Mouse (Mus musculus) NIH3T3 (cell line): ENCODE measurements around the gene Trio.
"Not testable (repeated sequence)": the region's sequence is repeated elsewhere in the genome, so short reads cannot be mapped to it uniquely, and the experiment has no call there.

Experiments used
- DNase-seq: peaks from one replicate; pipeline ENCODE4 v3.0.0-alpha.2; 2012; ENCODE audit warnings: low read depth

Trio gene

GRCm38 (mm10) chr15:27840125-27840524, 185.5 kb downstream of the Trio start:
- no peak for DNase-seq

GRCm38 (mm10) chr15:27831646-27832045, 194.0 kb downstream of the Trio start:
- DNase-seq = no peak

- not testable (repeated sequence) for DNase-seq
Measured at GRCm38 (mm10) chr15:27827871-27828270, 197.8 kb downstream of the Trio start.

GRCm38 (mm10) chr15:27826886-27827285, 198.8 kb downstream of the Trio start:
- no peak for DNase-seq

- no peak for DNase-seq
Measured at GRCm38 (mm10) chr15:27826048-27826637, 199.5 kb downstream of the Trio start.

- no peak for DNase-seq
Measured at GRCm38 (mm10) chr15:27825390-27825789, 200.3 kb downstream of the Trio start.

GRCm38 (mm10) chr15:27823581-27823980, 202.1 kb downstream of the Trio start:
- DNase-seq = peak; percentile 77

GRCm38 (mm10) chr15:27822461-27822860, 203.2 kb downstream of the Trio start:
- peak; percentile 48 for DNase-seq

GRCm38 (mm10) chr15:27821651-27822364, 203.8 kb downstream of the Trio start:
- DNase-seq = peak; percentile 85

GRCm38 (mm10) chr15:27817096-27817495, 208.6 kb downstream of the Trio start:
- DNase-seq = no peak

GRCm38 (mm10) chr15:27814677-27815391, 210.8 kb downstream of the Trio start:
- peak; percentile 80 for DNase-seq

- no peak for DNase-seq
Measured at GRCm38 (mm10) chr15:27810793-27811488, 214.7 kb downstream of the Trio start.

GRCm38 (mm10) chr15:27810262-27810661, 215.4 kb downstream of the Trio start:
- no peak for DNase-seq

GRCm38 (mm10) chr15:27808596-27809276, 216.9 kb downstream of the Trio start:
- peak; percentile 70 for DNase-seq

GRCm38 (mm10) chr15:27806219-27806618, 219.4 kb downstream of the Trio start:
- DNase-seq = peak; percentile 85

GRCm38 (mm10) chr15:27805654-27806053, 220.0 kb downstream of the Trio start:
- no peak for DNase-seq

GRCm38 (mm10) chr15:27804447-27804846, 221.2 kb downstream of the Trio start:
- DNase-seq = no peak

- no peak for DNase-seq
Measured at GRCm38 (mm10) chr15:27803568-27804345, 221.9 kb downstream of the Trio start.

GRCm38 (mm10) chr15:27802243-27802642, 223.4 kb downstream of the Trio start:
- DNase-seq = peak; percentile 64

GRCm38 (mm10) chr15:27801177-27801576, 224.5 kb downstream of the Trio start:
- DNase-seq = no peak
